Mouse (Mus musculus): ENCODE measurements around the gene Nubp1. TPM values are rescaled to one million over a fixed set of nuclear protein-coding genes. Genes with fewer than 3 reads are reported as not detected.
A peak's percentile ranks its signal among the peaks of the same experiment; 100 is the strongest.

Gene Nubp1
- polyA plus RNA-seq, 1 experiment from 2014 or later: 56.1 TPM

DNA sequence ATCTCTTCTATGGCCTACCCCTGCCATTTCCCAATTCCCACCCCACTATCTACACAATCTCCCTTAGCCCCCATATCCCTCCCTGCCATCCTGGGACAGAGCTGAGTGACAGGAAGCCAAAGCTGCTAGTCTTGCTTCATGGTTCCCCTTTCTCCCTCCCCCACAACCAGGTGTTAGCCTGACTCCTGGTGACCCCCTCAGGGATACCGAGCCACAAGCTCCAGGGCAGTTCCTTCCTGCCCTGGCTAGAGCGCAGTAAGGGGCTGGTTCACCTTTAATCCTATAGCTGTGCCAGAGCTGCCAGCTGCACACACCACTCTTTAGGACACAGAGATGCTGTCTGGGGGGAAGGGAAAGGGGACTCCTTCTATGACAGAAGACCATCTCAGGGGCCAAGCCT is 36.0 kb downstream of the Nubp1 start:
- Histone ChIP-seq H3K36me3 (ENCODE audit: control insufficient read depth, insufficient read depth, low read length) (no peaks in the 10 kb centered on the region), H3K9ac (replicated peaks; ENCODE audit: low read depth, low read length) (0 out of 2 replicates have a peak overlapping the region, but pooled peaks have one; percentile 29), H3K27me3 (ENCODE audit: control insufficient read depth, insufficient read depth, low read length) (no peaks in the 10 kb centered on the region), H3K27ac (ENCODE audit: low read length) (no peak overlapping the region), H3K9me3 (ENCODE audit: control insufficient read depth, low read depth, low read length) (no peaks in the 10 kb centered on the region), H3K4me1 (ENCODE audit: control insufficient read depth, insufficient read depth, low read length) (peaks cover 6% of the 10 kb centered on the region; the same call in 1 of the 2 replicates), H3K4me3 (ENCODE audit: low read depth, low read length) (peak overlapping the region; percentile 33; the same call in 1 of the 2 replicates), H3K4me2 (replicated peaks; ENCODE audit: low read depth, low read length) (peak overlapping the region; percentile 56)
- WGBS: 71% methylated on average over 2 of the region's 2 CpGs
- no peak for ATAC-seq (ENCODE audit: insufficient number of reproducible peaks, insufficient read depth, low FRiP score, low read depth)

DNA sequence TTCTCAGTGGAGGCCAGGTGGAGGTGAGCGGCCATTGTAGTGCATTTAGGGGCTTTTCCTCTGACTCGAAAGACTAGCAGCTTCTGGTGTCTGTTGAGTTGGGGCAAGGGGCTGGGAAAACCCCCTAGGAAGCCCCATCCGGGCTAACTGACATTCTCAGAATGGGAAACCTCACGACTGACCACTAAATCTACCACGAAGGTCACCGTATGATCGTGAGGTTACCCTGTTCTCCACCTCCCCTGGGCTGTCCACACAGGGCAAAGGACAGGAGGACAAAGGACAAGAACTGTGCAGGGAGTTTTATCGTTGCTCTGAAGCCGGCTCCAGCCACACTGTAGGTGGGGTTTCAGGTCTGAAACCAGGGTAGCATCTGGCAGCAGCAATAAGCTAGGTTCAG is 37.2 kb downstream of the Nubp1 start:
- Histone ChIP-seq H3K27ac (ENCODE audit: low read length) (no peak overlapping the region), H3K27me3 (ENCODE audit: control insufficient read depth, insufficient read depth, low read length) (no peaks in the 10 kb centered on the region), H3K4me1 (ENCODE audit: control insufficient read depth, insufficient read depth, low read length) (peaks cover 6% of the 10 kb centered on the region; the same call in 1 of the 2 replicates), H3K4me3 (ENCODE audit: low read depth, low read length) (no peak overlapping the region), H3K4me2 (replicated peaks; ENCODE audit: low read depth, low read length) (no peak overlapping the region), H3K36me3 (ENCODE audit: control insufficient read depth, insufficient read depth, low read length) (no peaks in the 10 kb centered on the region), H3K9ac (replicated peaks; ENCODE audit: low read depth, low read length) (no peak overlapping the region), H3K9me3 (ENCODE audit: control insufficient read depth, low read depth, low read length) (no peaks in the 10 kb centered on the region)
- ATAC-seq (ENCODE audit: insufficient number of reproducible peaks, insufficient read depth, low FRiP score, low read depth): no peak
- WGBS: 86% methylated on average over 9 of the region's 9 CpGs

DNA sequence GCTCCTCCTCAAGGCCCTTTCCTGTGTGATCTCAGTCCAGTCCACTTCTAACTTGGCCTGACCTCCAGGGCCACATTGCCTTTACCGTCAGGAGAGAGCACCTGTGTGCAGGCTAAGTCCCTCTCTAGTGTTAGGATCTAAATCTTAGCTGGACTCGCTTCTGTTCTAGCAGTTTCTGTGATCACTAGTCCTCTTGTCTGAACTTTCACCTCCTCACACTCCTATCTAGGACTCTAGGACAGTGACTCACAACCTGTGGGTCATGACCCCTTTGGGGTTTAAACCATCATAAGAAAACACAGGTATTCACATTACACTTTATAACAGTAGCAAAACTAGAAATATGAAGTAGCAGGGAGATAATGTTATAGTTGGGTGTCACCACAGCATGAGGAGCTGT is 40.2 kb downstream of the Nubp1 start:
- Histone ChIP-seq H3K4me1 (ENCODE audit: control insufficient read depth, insufficient read depth, low read length) (peaks cover 6% of the 10 kb centered on the region; the same call in 1 of the 2 replicates), H3K27me3 (ENCODE audit: control insufficient read depth, insufficient read depth, low read length) (no peaks in the 10 kb centered on the region), H3K36me3 (ENCODE audit: control insufficient read depth, insufficient read depth, low read length) (no peaks in the 10 kb centered on the region), H3K9ac (replicated peaks; ENCODE audit: low read depth, low read length) (no peak overlapping the region), H3K4me2 (replicated peaks; ENCODE audit: low read depth, low read length) (no peak overlapping the region), H3K27ac (ENCODE audit: low read length) (no peak overlapping the region), H3K4me3 (ENCODE audit: low read depth, low read length) (no peak overlapping the region), H3K9me3 (ENCODE audit: control insufficient read depth, low read depth, low read length) (no peaks in the 10 kb centered on the region)
- 64% methylated on average over 2 of the region's 2 CpGs for WGBS
- ATAC-seq (ENCODE audit: insufficient number of reproducible peaks, insufficient read depth, low FRiP score, low read depth): no peak

DNA sequence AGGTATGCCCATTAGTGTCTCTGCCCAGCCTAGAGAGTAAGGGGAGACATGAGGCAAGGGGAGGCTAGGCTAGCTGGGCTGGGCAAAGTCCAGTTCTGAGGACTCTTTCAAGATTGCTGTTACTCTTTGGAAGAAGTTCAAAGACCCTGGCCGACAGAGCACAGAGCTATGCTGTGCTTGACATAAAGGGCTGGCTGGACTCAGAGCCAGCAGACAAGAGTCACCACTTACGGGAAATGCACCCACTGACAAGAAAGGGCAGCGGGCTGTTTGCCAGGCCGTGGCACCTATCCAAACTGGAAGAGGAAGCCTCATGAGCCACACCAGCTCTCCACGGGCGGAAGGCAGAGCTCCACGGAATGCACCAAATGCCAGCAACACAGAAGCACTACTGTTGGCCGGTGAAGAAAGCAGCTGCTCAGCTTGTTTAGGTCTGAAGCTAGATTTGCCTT is 40.7 kb downstream of the Nubp1 start:
- H3K9me3 ChIP-seq (ENCODE audit: control insufficient read depth, low read depth, low read length): no peaks in the 10 kb centered on the region
- 65% methylated on average over 8 of the region's 8 CpGs for WGBS
- no peaks in the 10 kb centered on the region for H3K36me3 ChIP-seq (ENCODE audit: control insufficient read depth, insufficient read depth, low read length)
- no peaks in the 10 kb centered on the region for H3K27me3 ChIP-seq (ENCODE audit: control insufficient read depth, insufficient read depth, low read length)
- H3K4me3 ChIP-seq (ENCODE audit: low read depth, low read length): no peak overlapping the region
- ATAC-seq (ENCODE audit: insufficient number of reproducible peaks, insufficient read depth, low FRiP score, low read depth): peak; percentile 42; the same call in 1 of the 2 replicates
- no peak overlapping the region for H3K9ac ChIP-seq (replicated peaks; ENCODE audit: low read depth, low read length)
- H3K4me2 ChIP-seq (replicated peaks; ENCODE audit: low read depth, low read length): no peak overlapping the region
- H3K27ac ChIP-seq (ENCODE audit: low read length): no peak overlapping the region
- H3K4me1 ChIP-seq (ENCODE audit: control insufficient read depth, insufficient read depth, low read length): peaks cover 5% of the 10 kb centered on the region; the same call in 1 of the 2 replicates

DNA sequence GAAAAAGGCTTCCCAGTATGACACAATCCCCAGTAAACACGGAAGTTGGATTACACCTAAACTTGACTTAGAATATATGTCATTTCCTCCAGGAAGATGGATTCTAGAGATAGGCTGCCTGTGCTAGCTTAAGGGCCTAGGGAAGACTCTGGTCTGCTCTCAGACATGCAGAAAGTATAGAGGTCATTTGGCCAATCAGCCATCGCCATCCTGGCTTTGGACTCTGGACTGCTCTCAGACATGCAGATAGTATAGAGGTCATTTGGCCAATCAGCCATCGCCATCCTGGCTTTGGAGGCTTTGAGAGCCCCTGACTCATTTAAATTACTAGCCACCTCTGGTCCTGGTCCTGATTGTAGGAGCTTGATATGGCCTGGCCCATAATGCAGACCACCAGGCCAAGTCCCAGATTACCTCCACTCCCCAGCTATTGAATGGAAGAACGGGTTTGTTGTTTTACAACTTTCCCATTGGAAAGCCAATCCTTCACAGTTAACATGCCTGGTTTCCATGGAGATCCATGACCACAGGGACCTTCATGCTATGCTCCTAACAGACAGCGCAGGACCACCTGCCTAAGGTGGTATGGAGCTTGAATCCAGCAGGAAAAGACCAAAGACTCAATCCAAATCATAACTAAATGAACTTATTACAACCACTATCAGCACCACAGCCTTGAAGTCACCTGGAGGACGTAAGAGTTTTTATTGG is 42.3 kb downstream of the Nubp1 start:
- H3K9ac ChIP-seq (replicated peaks; ENCODE audit: low read depth, low read length): no peak overlapping the region
- no peak for ATAC-seq (ENCODE audit: insufficient number of reproducible peaks, insufficient read depth, low FRiP score, low read depth)
- H3K4me2 ChIP-seq (replicated peaks; ENCODE audit: low read depth, low read length): no peak overlapping the region
- no peaks in the 10 kb centered on the region for H3K4me1 ChIP-seq (ENCODE audit: control insufficient read depth, insufficient read depth, low read length)
- H3K27me3 ChIP-seq (ENCODE audit: control insufficient read depth, insufficient read depth, low read length): no peaks in the 10 kb centered on the region
- no peaks in the 10 kb centered on the region for H3K9me3 ChIP-seq (ENCODE audit: control insufficient read depth, low read depth, low read length)
- no peak overlapping the region for H3K27ac ChIP-seq (ENCODE audit: low read length)
- H3K36me3 ChIP-seq (ENCODE audit: control insufficient read depth, insufficient read depth, low read length): no peaks in the 10 kb centered on the region
- WGBS: 77% methylated on average over 6 of the region's 6 CpGs
- no peak overlapping the region for H3K4me3 ChIP-seq (ENCODE audit: low read depth, low read length)

DNA sequence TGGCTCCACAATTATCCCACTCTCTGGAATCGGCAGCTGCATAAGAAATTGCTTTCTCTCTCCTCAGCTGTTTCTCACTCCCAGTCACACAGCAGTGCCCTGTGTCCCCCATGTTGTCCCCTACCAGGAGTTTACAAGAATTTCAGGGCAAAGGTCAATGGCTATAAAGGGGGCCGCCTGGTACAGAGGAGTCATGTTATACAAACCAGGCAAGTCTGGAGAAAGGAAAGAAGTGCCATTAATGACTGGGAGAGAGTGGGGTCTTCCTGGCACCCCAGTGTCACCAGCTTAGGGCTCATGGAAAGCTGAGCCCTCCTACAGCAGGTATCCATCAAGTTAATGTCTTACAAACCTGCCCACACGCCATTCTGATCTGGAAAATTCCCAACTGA is 42.8 kb downstream of the Nubp1 start:
- 39% methylated on average over 3 of the region's 3 CpGs for WGBS
- Histone ChIP-seq H3K9me3 (ENCODE audit: control insufficient read depth, low read depth, low read length) (no peaks in the 10 kb centered on the region), H3K27ac (ENCODE audit: low read length) (no peak overlapping the region), H3K36me3 (ENCODE audit: control insufficient read depth, insufficient read depth, low read length) (no peaks in the 10 kb centered on the region), H3K27me3 (ENCODE audit: control insufficient read depth, insufficient read depth, low read length) (no peaks in the 10 kb centered on the region), H3K4me1 (ENCODE audit: control insufficient read depth, insufficient read depth, low read length) (no peaks in the 10 kb centered on the region), H3K4me2 (replicated peaks; ENCODE audit: low read depth, low read length) (no peak overlapping the region), H3K4me3 (ENCODE audit: low read depth, low read length) (no peak overlapping the region), H3K9ac (replicated peaks; ENCODE audit: low read depth, low read length) (no peak overlapping the region)
- ATAC-seq (ENCODE audit: insufficient number of reproducible peaks, insufficient read depth, low FRiP score, low read depth): no peak

DNA sequence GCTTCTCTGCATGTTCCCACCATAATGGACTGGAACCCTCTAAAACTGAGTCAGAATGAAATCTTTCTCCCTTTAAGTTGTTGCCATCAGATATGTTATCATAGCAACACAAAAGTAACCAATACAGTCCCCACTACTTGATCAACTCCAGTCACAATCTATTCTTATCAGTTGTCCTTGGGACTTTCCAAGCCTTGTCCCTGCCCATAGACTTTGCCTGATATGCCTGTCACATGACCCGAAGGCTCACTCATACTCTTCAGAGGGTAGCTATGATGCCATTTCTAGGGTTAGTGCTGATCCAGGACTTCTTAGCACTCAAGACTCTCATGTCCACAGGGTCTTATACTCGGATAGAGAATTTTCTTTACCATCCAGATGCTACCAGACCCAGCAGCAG is 48.4 kb downstream of the Nubp1 start:
- no peak overlapping the region for H3K4me3 ChIP-seq (ENCODE audit: low read depth, low read length)
- no peak overlapping the region for H3K4me2 ChIP-seq (replicated peaks; ENCODE audit: low read depth, low read length)
- WGBS: 69% methylated on average over 2 of the region's 2 CpGs
- no peak overlapping the region for H3K27ac ChIP-seq (ENCODE audit: low read length)
- H3K9me3 ChIP-seq (ENCODE audit: control insufficient read depth, low read depth, low read length): no peaks in the 10 kb centered on the region
- no peaks in the 10 kb centered on the region for H3K4me1 ChIP-seq (ENCODE audit: control insufficient read depth, insufficient read depth, low read length)
- no peaks in the 10 kb centered on the region for H3K27me3 ChIP-seq (ENCODE audit: control insufficient read depth, insufficient read depth, low read length)
- H3K36me3 ChIP-seq (ENCODE audit: control insufficient read depth, insufficient read depth, low read length): no peaks in the 10 kb centered on the region
- no peak for ATAC-seq (ENCODE audit: insufficient number of reproducible peaks, insufficient read depth, low FRiP score, low read depth)
- H3K9ac ChIP-seq (replicated peaks; ENCODE audit: low read depth, low read length): no peak overlapping the region

DNA sequence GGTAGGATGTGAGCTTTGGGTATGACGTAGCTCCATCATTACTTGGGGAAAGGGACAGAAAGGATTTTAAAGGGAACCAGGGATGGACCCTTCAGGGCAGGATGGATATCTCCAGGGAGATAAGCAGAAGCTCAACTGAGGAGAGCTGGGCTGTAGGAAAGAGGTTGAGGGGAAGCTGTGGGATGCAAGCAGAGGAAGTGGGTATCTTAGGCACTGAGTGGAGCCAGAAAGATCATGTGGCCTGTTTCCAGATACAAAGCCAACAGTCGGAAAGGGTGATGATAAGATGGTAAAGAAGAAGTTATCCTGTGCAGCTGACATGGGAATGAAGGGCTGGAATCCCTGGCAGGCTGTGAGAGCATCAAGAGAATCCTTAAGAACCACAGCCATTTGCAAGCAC is 49.4 kb downstream of the Nubp1 start:
- H3K4me1 ChIP-seq (ENCODE audit: control insufficient read depth, insufficient read depth, low read length): no peaks in the 10 kb centered on the region
- no peak overlapping the region for H3K4me3 ChIP-seq (ENCODE audit: low read depth, low read length)
- H3K27ac ChIP-seq (ENCODE audit: low read length): no peak overlapping the region
- ATAC-seq (ENCODE audit: insufficient number of reproducible peaks, insufficient read depth, low FRiP score, low read depth): no peak
- no peaks in the 10 kb centered on the region for H3K27me3 ChIP-seq (ENCODE audit: control insufficient read depth, insufficient read depth, low read length)
- no peak overlapping the region for H3K9ac ChIP-seq (replicated peaks; ENCODE audit: low read depth, low read length)
- H3K9me3 ChIP-seq (ENCODE audit: control insufficient read depth, low read depth, low read length): no peaks in the 10 kb centered on the region
- no peaks in the 10 kb centered on the region for H3K36me3 ChIP-seq (ENCODE audit: control insufficient read depth, insufficient read depth, low read length)
- no peak overlapping the region for H3K4me2 ChIP-seq (replicated peaks; ENCODE audit: low read depth, low read length)
- WGBS: 74% methylated on average over 2 of the region's 2 CpGs
